Mouse (Mus musculus) erythroblast, embryonic 14.5 days (primary cell): ENCODE measurements around the gene Bmp6.

Experiments
- GATA1 ChIP-seq: IDR thresholded peaks from 2 replicates; pipeline ENCODE4 v1.6.1; 2012; ENCODE audit warnings: low read length, inconsistent platforms, mixed read lengths
- TAL1 ChIP-seq: IDR thresholded peaks from 3 replicates; pipeline ENCODE4 v1.6.1; 2012; ENCODE audit warnings: low read length, inconsistent platforms, mixed read lengths

GRCm38 (mm10) chr13:38393444-38393843 is 48.5 kb downstream of the Bmp6 start:
- TF ChIP-seq GATA1: no peak
- TF ChIP-seq TAL1: no peak
